Mouse (Mus musculus): ENCODE data around the gene Slc25a35. TPM values are rescaled to one million over a fixed set of nuclear protein-coding genes. Genes with fewer than 3 reads are reported as not detected.
"Not testable (repeated sequence)": the region's sequence is repeated elsewhere in the genome, so short reads cannot be mapped to it uniquely, and the experiment has no call there.

The Slc25a35 gene
- total RNA-seq, 4 experiments from 2014 or later: 3.5 to 4.8 (median 4.3) TPM

- DNase-seq (ENCODE audit: low spot score in 2 of 2): no peak
Measured at GRCm38 (mm10) chr11:69005193-69005592, 37.3 kb downstream of the Slc25a35 start.

GRCm38 (mm10) chr11:69006575-69006974 is 38.6 kb downstream of the Slc25a35 start:
- DNase-seq (ENCODE audit: low spot score in 2 of 2): not testable (repeated sequence)

GRCm38 (mm10) chr11:69008182-69009121 is 40.5 kb downstream of the Slc25a35 start, which contains the start of gene Pfas:
Gene Pfas, minus strand, starts transcription at chr11:69008460.
- DNase-seq (ENCODE audit: low spot score in 2 of 2): peak; percentile 49 to 54

GRCm38 (mm10) chr11:69009508-69009907 is 41.6 kb downstream of the Slc25a35 start:
- DNase-seq (ENCODE audit: low spot score in 2 of 2): no peak

GRCm38 (mm10) chr11:69010400-69011323 is 42.7 kb downstream of the Slc25a35 start:
- no peak for DNase-seq (ENCODE audit: low spot score in 2 of 2)

- not testable (repeated sequence) for DNase-seq (ENCODE audit: low spot score in 2 of 2)
Measured at GRCm38 (mm10) chr11:69011445-69011844, 43.5 kb downstream of the Slc25a35 start.

GRCm38 (mm10) chr11:69012071-69012601 is 44.2 kb downstream of the Slc25a35 start:
- DNase-seq (ENCODE audit: low spot score in 2 of 2): peak; percentile 77 to 84

GRCm38 (mm10) chr11:69015644-69016441 is 47.9 kb downstream of the Slc25a35 start, which contains the start of gene Ctc1:
Gene Ctc1, plus strand, starts transcription at chr11:69015911.
- DNase-seq (ENCODE audit: low spot score in 2 of 2): peak; percentile 72 to 81

- no peak for DNase-seq (ENCODE audit: low spot score in 2 of 2)
Measured at GRCm38 (mm10) chr11:69016755-69017154, 48.8 kb downstream of the Slc25a35 start.

GRCm38 (mm10) chr11:69020691-69021090 is 52.8 kb downstream of the Slc25a35 start:
- DNase-seq (ENCODE audit: low spot score in 2 of 2): no peak

Small RNA genes lying within 50 kb of the gene (microRNA-seq; reads per million reads assigned to microRNA genes)
- not detected for gene Mir3062

Other genes with a start within 250 kb of the Slc25a35 start
- gene Ndel1, start 96.3 kb upstream of the Slc25a35 start, total RNA-seq (2022): 10 to 100 TPM; 70.5 to 96.6 (median 85.7) TPM
- gene Rnf222, start 79.6 kb upstream of the Slc25a35 start, total RNA-seq (2022): under 1 TPM in 1 of 4 experiments, not detected in 3; 0.10 TPM
- gene Rpl26, start 66.5 kb upstream of the Slc25a35 start, total RNA-seq (2022): 100 to 1,000 TPM; 671 to 819 (median 724) TPM
- not detected for gene Odf4, start 41.0 kb upstream of the Slc25a35 start, total RNA-seq (2022)
- gene Arhgef15, start 10.7 kb upstream of the Slc25a35 start, total RNA-seq (2022): 1 to 10 TPM; 5.3 to 8.1 (median 6.6) TPM
- 10 to 100 TPM; 59.5 to 84.1 (median 69.6) TPM for gene Rangrf, start 7.1 kb downstream of the Slc25a35 start, total RNA-seq (2022)
- gene Pfas, start 40.3 kb downstream of the Slc25a35 start, total RNA-seq (2022): 1 to 10 TPM; 4.9 to 9.3 (median 7.4) TPM
- gene Ctc1, start 47.8 kb downstream of the Slc25a35 start, total RNA-seq (2022): 10 to 100 TPM; 10.1 to 12.7 (median 11.0) TPM
- gene Aurkb, start 77.5 kb downstream of the Slc25a35 start, total RNA-seq (2022): under 1 TPM in 1 of 4 experiments, not detected in 3; 0.35 TPM
- 10 to 100 TPM; 22.4 to 26.2 (median 23.7) TPM for gene Borcs6, start 91.6 kb downstream of the Slc25a35 start, total RNA-seq (2022)
- 1 to 10 TPM; 2.9 to 7.0 (median 5.2) TPM for gene Tmem107, start 102.7 kb downstream of the Slc25a35 start, total RNA-seq (2022)
- 10 to 100 TPM; 31.4 to 39.6 (median 35.6) TPM for gene Vamp2, start 120.4 kb downstream of the Slc25a35 start, total RNA-seq (2022)
- 10 to 100 TPM; 58.8 to 81.4 (median 70.4) TPM for gene Per1, start 127.1 kb downstream of the Slc25a35 start, total RNA-seq (2022)
- gene Hes7, start 152.3 kb downstream of the Slc25a35 start, total RNA-seq (2022): not detected
- under 1 TPM in 1 of 4 experiments, not detected in 3; 0.18 TPM for gene 9130213A22Rik, start 154.5 kb downstream of the Slc25a35 start, total RNA-seq (2022)
- under 1 TPM in 1 of 4 experiments, not detected in 3; 0.21 TPM for gene Aloxe3, start 157.8 kb downstream of the Slc25a35 start, total RNA-seq (2022)
- not detected for gene Alox12b, start 188.9 kb downstream of the Slc25a35 start, total RNA-seq (2022)
- gene Alox8, start 229.7 kb downstream of the Slc25a35 start, total RNA-seq (2022): not detected

Measured in gastrocnemius, adult 8-10 months (tissue).